Mouse (Mus musculus) CD4-positive naive resting alpha-beta T cell, adult 57 days (primary cell): ENCODE results near the gene Foxa1. TPM values are rescaled to one million over a fixed set of nuclear protein-coding genes. Genes with fewer than 3 reads are reported as not detected.

Experiments used
- total RNA-seq: library from RNA; stranded (reverse); gene quantifications from one replicate; pipeline ENCODE4 v1.2.4, GENCODE M21; 2023

Foxa1 gene
- not detected for total RNA-seq

GRCm38 (mm10) chr12:57546415-57547201 is at the start of gene Foxa1:
Gene Foxa1 (minus strand): TSS chr12:57546916.

GRCm38 (mm10) chr12:57563909-57564308 is 17.2 kb upstream of the Foxa1 start, which contains the start of gene Ttc6:
Gene Ttc6 (plus strand): TSS chr12:57564113.

Other genes with a start within 250 kb of the Foxa1 start
- not detected for gene Ttc6, start 17.2 kb upstream of the Foxa1 start, total RNA-seq